Mouse (Mus musculus) kidney, postnatal 14 days (tissue): Measurements from ENCODE around the gene Cdkl5.
A peak's percentile ranks its signal among the peaks of the same experiment; 100 is the strongest.

Experiments used
- DNase-seq: peaks from one replicate; pipeline ENCODE4 v3.0.0; 2022; ENCODE audit warnings: mixed read lengths

Gene Cdkl5

GRCm38 (mm10) chrX:160994543-160995121 is at the start of gene Cdkl5:
TSS of gene Cdkl5 (minus strand) at chrX:160994704.
- peak; percentile 96 for DNase-seq

- DNase-seq, result peak; percentile 45
Observed at GRCm38 (mm10) chrX:161033235-161033803, 38.8 kb upstream of the Cdkl5 start.

GRCm38 (mm10) chrX:161032423-161032822 is 37.9 kb upstream of the Cdkl5 start:
- DNase-seq, result no peak

GRCm38 (mm10) chrX:161030233-161030632 is 35.7 kb upstream of the Cdkl5 start:
- no peak for DNase-seq

- DNase-seq, result no peak
Observed at GRCm38 (mm10) chrX:161024475-161024874, 30.0 kb upstream of the Cdkl5 start.

- DNase-seq, result no peak
Observed at GRCm38 (mm10) chrX:161021548-161021947, 27.0 kb upstream of the Cdkl5 start.

- no peak for DNase-seq
Observed at GRCm38 (mm10) chrX:161018179-161018578, 23.7 kb upstream of the Cdkl5 start.

GRCm38 (mm10) chrX:161006272-161006671 is 11.8 kb upstream of the Cdkl5 start:
- no peak for DNase-seq

GRCm38 (mm10) chrX:160996051-160996450 is 1.5 kb upstream of the Cdkl5 start:
- no peak for DNase-seq

GRCm38 (mm10) chrX:160995131-160995667 is 695 bp upstream of the Cdkl5 start:
- peak; percentile 49 for DNase-seq

GRCm38 (mm10) chrX:160993749-160994539 is 560 bp downstream of the Cdkl5 start:
- DNase-seq, result peak; percentile 12

- no peak for DNase-seq
Observed at GRCm38 (mm10) chrX:160992703-160993102, 1.8 kb downstream of the Cdkl5 start.

GRCm38 (mm10) chrX:160990276-160990675 is 4.2 kb downstream of the Cdkl5 start:
- no peak for DNase-seq

- DNase-seq, result no peak
Observed at GRCm38 (mm10) chrX:160977919-160978318, 16.6 kb downstream of the Cdkl5 start.

GRCm38 (mm10) chrX:160971991-160972545 is 22.4 kb downstream of the Cdkl5 start:
- no peak for DNase-seq

GRCm38 (mm10) chrX:160958593-160959131 is 35.8 kb downstream of the Cdkl5 start:
- no peak for DNase-seq

GRCm38 (mm10) chrX:160949583-160949982 is 44.9 kb downstream of the Cdkl5 start:
- no peak for DNase-seq

- no peak for DNase-seq
Observed at GRCm38 (mm10) chrX:160944722-160945121, 49.8 kb downstream of the Cdkl5 start.

- peak; percentile 8 for DNase-seq
Observed at GRCm38 (mm10) chrX:160935541-160935940, 59.0 kb downstream of the Cdkl5 start.

- no peak for DNase-seq
Observed at GRCm38 (mm10) chrX:160930656-160931055, 63.8 kb downstream of the Cdkl5 start.

GRCm38 (mm10) chrX:160928870-160929269 is 65.6 kb downstream of the Cdkl5 start:
- no peak for DNase-seq

GRCm38 (mm10) chrX:160919022-160919637 is 75.4 kb downstream of the Cdkl5 start:
- no peak for DNase-seq

- DNase-seq, result no peak
Observed at GRCm38 (mm10) chrX:160906952-160907351, 87.6 kb downstream of the Cdkl5 start, which contains the start of gene Gja6. TSS of gene Gja6 (minus strand) at chrX:160907052.
